In the genomic region with DNA sequence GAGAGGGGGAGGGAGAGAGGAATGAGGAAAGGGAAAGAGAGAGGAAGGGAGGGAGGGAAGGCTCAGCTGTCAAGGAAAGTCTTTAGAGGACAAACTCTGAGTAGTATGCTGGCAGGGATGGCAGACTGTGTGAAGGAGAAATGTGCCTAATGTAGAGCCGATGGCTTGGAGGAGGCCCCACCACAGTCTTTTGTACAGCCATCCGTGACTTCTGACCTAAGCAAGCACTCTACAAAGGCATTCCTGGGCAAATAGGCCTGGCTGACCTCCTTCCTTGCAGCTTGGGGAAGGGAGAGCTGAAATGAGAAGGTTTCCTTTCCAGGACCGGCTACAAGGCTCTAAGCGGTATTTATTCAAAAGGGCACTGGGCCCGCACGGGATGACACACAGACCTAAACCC, we compare ENCODE assay signal across 17 mouse cellular contexts.
DNase-seq lines count a peak whose midpoint lies in the region; ATAC-seq lines count a peak whose summit lies in the region.
"Had no signal": no experiment of that assay in that cellular context is flagged by ENCODE, and none has a peak within 500 bp of the region (broad histone marks: within the 10 kb centered on the region; RNA-seq: fewer than 3 reads in every experiment).

No protein-coding gene starts in this region.

- 28% methylated on average over 6 of the region's 6 CpGs for WGBS in kidney, embryonic 16.5 days
- WGBS in embryonic facial prominence, embryonic 13.5 days, result 49% methylated on average over 6 of the region's 6 CpGs
- 47% methylated on average over 6 of the region's 6 CpGs for WGBS in stomach, embryonic 15.5 days

- peaks cover 21% of the 10 kb centered on the region for H3K4me1 ChIP-seq in kidney, embryonic 16.5 days (ENCODE audit: insufficient read depth, low read length)
- H3K4me1 ChIP-seq in embryonic facial prominence, embryonic 13.5 days, result peaks cover 38% of the 10 kb centered on the region
- H3K4me1 ChIP-seq in stomach, embryonic 15.5 days, result peaks cover 25% of the 10 kb centered on the region

- no peak overlapping the region for H3K4me2 ChIP-seq in kidney, embryonic 16.5 days (replicated peaks; ENCODE audit: low read depth, low read length)
- no peak overlapping the region for H3K4me2 ChIP-seq in embryonic facial prominence, embryonic 13.5 days
- H3K4me2 ChIP-seq in stomach, embryonic 15.5 days, result no peak overlapping the region
- H3K4me2 ChIP-seq: forebrain, embryonic 13.5 days; neural tube, embryonic 12.5 days had no signal

- no peak overlapping the region for H3K4me3 ChIP-seq in kidney, embryonic 16.5 days (ENCODE audit: low read length)
- H3K4me3 ChIP-seq in embryonic facial prominence, embryonic 13.5 days, result no peak overlapping the region
- no peak overlapping the region for H3K4me3 ChIP-seq in stomach, embryonic 15.5 days (replicated peaks)
- H3K4me3 ChIP-seq: forebrain, embryonic 13.5 days; neural tube, embryonic 12.5 days had no signal

- H3K36me3 ChIP-seq in kidney, embryonic 16.5 days (ENCODE audit: insufficient read depth, low read length), result no peaks in the 10 kb centered on the region
- no peaks in the 10 kb centered on the region for H3K36me3 ChIP-seq in embryonic facial prominence, embryonic 13.5 days
- H3K36me3 ChIP-seq in stomach, embryonic 15.5 days, result no peaks in the 10 kb centered on the region
- H3K36me3 ChIP-seq: neural tube, embryonic 12.5 days had no signal

- ATAC-seq in kidney, embryonic 16.5 days (ENCODE audit: low FRiP score, low TSS enrichment), result peak; percentile 66
- no peak for ATAC-seq in embryonic facial prominence, embryonic 13.5 days (ENCODE audit: insufficient number of reproducible peaks, insufficient read depth, low FRiP score, low TSS enrichment, low read depth)
- ATAC-seq in stomach, embryonic 15.5 days (ENCODE audit: insufficient read depth, low FRiP score, low read depth), result no peak
- ATAC-seq: forebrain, embryonic 13.5 days had no signal

- H3K27me3 ChIP-seq in kidney, embryonic 16.5 days (ENCODE audit: insufficient read depth, low read length), result no peaks in the 10 kb centered on the region
- no peaks in the 10 kb centered on the region for H3K27me3 ChIP-seq in embryonic facial prominence, embryonic 13.5 days
- no peaks in the 10 kb centered on the region for H3K27me3 ChIP-seq in stomach, embryonic 15.5 days (replicated peaks)
- H3K27me3 ChIP-seq: forebrain, embryonic 13.5 days had no signal

- no peaks in the 10 kb centered on the region for H3K9me3 ChIP-seq in kidney, embryonic 16.5 days (ENCODE audit: low read length)
- no peaks in the 10 kb centered on the region for H3K9me3 ChIP-seq in embryonic facial prominence, embryonic 13.5 days
- no peaks in the 10 kb centered on the region for H3K9me3 ChIP-seq in stomach, embryonic 15.5 days
- H3K9me3 ChIP-seq: forebrain, embryonic 13.5 days; neural tube, embryonic 12.5 days had no signal

- DNase-seq in kidney, postnatal 25 days, result no peak
- DNase-seq in adipocyte (ENCODE audit: low spot score), result peak; percentile 23
- DNase-seq in frontal cortex, postnatal 10 days (ENCODE audit: low spot score in 2 of 2), result no peak
- no peak for DNase-seq in urinary bladder, postnatal 25 days (ENCODE audit: low spot score)
- DNase-seq: adrenal gland, adult 2 months; cerebellum, adult 18-20 months; heart, postnatal 14 days; layer of hippocampus, adult 9-11 months; lung, postnatal 36 days; midbrain, embryonic 14.5 days; spleen, adult 18-20 months; thymus, adult 18-20 months had no signal

- peak overlapping the region; percentile 89 for H3K27ac ChIP-seq in kidney, embryonic 16.5 days (ENCODE audit: low read length)
- H3K27ac ChIP-seq in embryonic facial prominence, embryonic 13.5 days, result peak overlapping the region; percentile 80
- H3K27ac ChIP-seq in stomach, embryonic 15.5 days, result 0 out of 2 replicates have a peak overlapping the region, but pooled peaks have one; percentile 13
- H3K27ac ChIP-seq: forebrain, embryonic 13.5 days; neural tube, embryonic 12.5 days had no signal

- peak overlapping the region; percentile 47; the same call in 1 of the 2 replicates for H3K9ac ChIP-seq in kidney, embryonic 16.5 days (replicated peaks; ENCODE audit: low read length)
- H3K9ac ChIP-seq in embryonic facial prominence, embryonic 13.5 days, result no peak overlapping the region
- no peak overlapping the region for H3K9ac ChIP-seq in stomach, embryonic 15.5 days
- H3K9ac ChIP-seq: forebrain, embryonic 13.5 days; neural tube, embryonic 12.5 days had no signal

Comparison
In these comparisons a context has a peak if more than half of its experiments do, and no peak if none do; other contexts are left out.
1. H3K27ac ChIP-seq: peak in every context shown above with its lines; median percentile 89 in kidney, embryonic 16.5 days; 80 in embryonic facial prominence, embryonic 13.5 days; 13 in stomach, embryonic 15.5 days.